Mouse (Mus musculus) embryonic facial prominence, embryonic 15.5 days (tissue): ENCODE measurements around the gene Smc1b. TPM values are rescaled to one million over a fixed set of nuclear protein-coding genes. Genes with fewer than 3 reads are reported as not detected.

Source experiments
- ATAC-seq: fragments of 200-750 bp; cut with Nextera tagmentation; 2 replicates; pipeline ENCODE4 v1.8.0; 2017; ENCODE audit warnings: low read depth, moderate TSS enrichment; ENCODE audit not compliant: insufficient number of reproducible peaks, low FRiP score, low TSS enrichment
- H3K27ac ChIP-seq: fragments of 300-500 bp; sonication (generic); replicated peaks from 2 replicates; pipeline ENCODE4 v1.5.1; 2015; ENCODE audit warnings: mild to moderate bottlenecking, inconsistent platforms
- H3K27me3 ChIP-seq: fragments of 300-500 bp; sonication (generic); 2 replicates; pipeline ENCODE4 v1.6.1; 2015; ENCODE audit warnings: inconsistent platforms
- H3K36me3 ChIP-seq: fragments of 300-500 bp; sonication (generic); 2 replicates; pipeline ENCODE4 v1.6.1; 2015; ENCODE audit warnings: mild to moderate bottlenecking, inconsistent platforms
- H3K4me1 ChIP-seq: fragments of 300-500 bp; sonication (generic); 2 replicates; pipeline ENCODE4 v1.6.1; 2015; ENCODE audit warnings: inconsistent platforms
- H3K4me2 ChIP-seq: fragments of 300-500 bp; sonication (generic); replicated peaks from 2 replicates; pipeline ENCODE4 v1.6.1; 2015; ENCODE audit warnings: mild to moderate bottlenecking, inconsistent platforms
- H3K4me3 ChIP-seq: fragments of 300-500 bp; sonication (generic); replicated peaks from 2 replicates; pipeline ENCODE4 v1.5.1; 2015; ENCODE audit warnings: mild to moderate bottlenecking, inconsistent platforms
- H3K9ac ChIP-seq: fragments of 300-500 bp; sonication (generic); 2 replicates; pipeline ENCODE4 v1.6.1; 2015; ENCODE audit warnings: inconsistent platforms
- H3K9me3 ChIP-seq: fragments of 300-500 bp; sonication (generic); replicated peaks from 2 replicates; pipeline ENCODE4 v1.6.1; 2016; ENCODE audit warnings: inconsistent platforms
- WGBS: fragments of 180-500 bp; shearing (Covaris S2); methylation state at CpG from one replicate; pipeline ENCODE4 v1.1.7; 2015; 5-methylcytosine and 5-hydroxymethylcytosine counted together
- polyA plus RNA-seq: library from polyadenylated mRNA; unstranded; fragments of >200 nt; fragmentation: Nextera tagmentation; extraction: Ambion mirVana; gene quantifications from 2 replicates; pipeline ENCODE4 v1.2.1, GENCODE M21; 2015

The Smc1b gene
- polyA plus RNA-seq, 1 experiment from 2014 or later: 0.07 TPM

DNA sequence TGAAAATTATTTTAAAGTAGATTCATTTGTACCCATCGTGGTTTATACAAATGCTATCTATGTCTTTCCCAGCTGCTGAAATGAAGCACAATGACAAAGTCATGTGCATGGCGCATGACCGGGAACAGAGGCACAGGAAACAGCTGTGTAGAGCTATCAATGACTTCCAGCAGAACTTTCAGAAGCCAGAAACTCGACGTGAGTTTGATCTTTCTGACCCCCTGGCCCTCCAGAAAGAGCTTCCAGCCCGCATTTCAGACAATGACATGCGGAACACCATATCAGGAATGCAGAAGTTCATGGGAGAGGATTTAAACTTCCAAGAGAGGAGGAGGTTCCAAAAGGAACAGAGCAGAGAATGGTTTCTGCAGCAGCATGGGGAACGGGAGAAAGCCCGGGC is 3.4 kb upstream of the Smc1b start:
- Histone ChIP-seq H3K9me3 (no peaks in the 10 kb centered on the region), H3K36me3 (no peaks in the 10 kb centered on the region), H3K4me2 (no peak overlapping the region), H3K27me3 (no peaks in the 10 kb centered on the region), H3K9ac (no peak overlapping the region), H3K4me3 (no peak overlapping the region), H3K27ac (no peak overlapping the region), H3K4me1 (peaks cover 9% of the 10 kb centered on the region)
- ATAC-seq: no peak
- WGBS: 32% methylated on average over 9 of the region's 9 CpGs

- H3K27ac ChIP-seq: no peak overlapping the region
- H3K4me2 ChIP-seq: peak overlapping the region; percentile 60
- H3K4me3 ChIP-seq: peak overlapping the region; percentile 38
- no peaks in the 10 kb centered on the region for H3K9me3 ChIP-seq
- ATAC-seq: no peak
- H3K9ac ChIP-seq: 0 out of 2 replicates have a peak overlapping the region, but pooled peaks have one; percentile 6
- peaks cover 9% of the 10 kb centered on the region for H3K4me1 ChIP-seq
- no peaks in the 10 kb centered on the region for H3K36me3 ChIP-seq
- no peaks in the 10 kb centered on the region for H3K27me3 ChIP-seq
- WGBS: 17% methylated on average over 10 of the region's 10 CpGs
Measured at GRCm38 (mm10) chr15:85132193-85132520, 393 bp upstream of the Smc1b start.

- no peak for ATAC-seq
- Histone ChIP-seq H3K4me1 (no peaks in the 10 kb centered on the region), H3K36me3 (no peaks in the 10 kb centered on the region), H3K4me2 (no peak overlapping the region), H3K4me3 (no peak overlapping the region), H3K27me3 (no peaks in the 10 kb centered on the region), H3K27ac (no peak overlapping the region), H3K9me3 (no peaks in the 10 kb centered on the region), H3K9ac (no peak overlapping the region)
- 68% methylated on average over 1 of the region's 1 CpGs for WGBS
Measured at GRCm38 (mm10) chr15:85085641-85086040, 46.1 kb downstream of the Smc1b start.

DNA sequence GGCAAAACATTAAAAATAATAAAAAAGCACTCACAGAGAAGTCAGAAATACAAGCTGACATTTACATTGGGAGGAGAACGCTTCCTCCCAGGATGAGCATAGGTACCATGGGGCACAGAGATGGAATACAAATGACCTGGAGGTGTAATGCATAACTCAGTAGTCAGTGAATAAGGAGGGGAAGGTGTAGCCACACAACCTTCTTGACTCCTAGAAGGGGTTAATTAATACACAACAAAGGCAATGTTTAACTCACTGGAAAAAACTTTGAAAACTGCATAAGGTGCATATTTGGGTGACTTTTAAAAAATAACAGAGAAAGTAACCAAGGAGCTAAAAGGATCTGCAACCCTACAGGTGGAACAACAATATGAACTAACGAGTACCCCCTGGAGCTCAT is 59.1 kb downstream of the Smc1b start:
- H3K4me1 ChIP-seq: no peaks in the 10 kb centered on the region
- H3K9ac ChIP-seq: no peak overlapping the region
- no peaks in the 10 kb centered on the region for H3K36me3 ChIP-seq
- H3K27ac ChIP-seq: no peak overlapping the region
- H3K9me3 ChIP-seq: no peaks in the 10 kb centered on the region
- H3K27me3 ChIP-seq: no peaks in the 10 kb centered on the region
- H3K4me3 ChIP-seq: no peak overlapping the region
- whole genome bisulfite sequencing: 85% methylated on average over 2 of the region's 2 CpGs
- H3K4me2 ChIP-seq: no peak overlapping the region
- no peak for ATAC-seq

DNA sequence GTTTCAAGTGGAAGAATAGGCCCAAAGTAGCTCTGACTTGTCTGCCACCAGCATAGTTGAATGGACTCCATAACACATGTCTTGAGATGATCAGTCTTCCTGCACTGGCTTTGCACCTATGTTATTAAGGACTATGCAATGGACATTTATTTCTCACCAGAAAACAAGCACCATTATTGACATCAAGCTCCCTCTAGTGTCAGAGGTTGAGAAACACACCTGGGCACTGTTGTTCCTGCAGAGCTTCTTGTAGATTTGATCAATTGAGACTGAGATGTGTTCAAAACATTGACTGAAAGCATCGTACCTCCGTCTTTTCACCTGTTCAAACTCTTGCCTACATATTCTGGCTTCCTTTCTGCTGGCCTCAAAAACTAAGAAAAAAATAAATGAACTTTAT is 61.2 kb downstream of the Smc1b start:
- no peak for ATAC-seq
- Histone ChIP-seq H3K27me3 (no peaks in the 10 kb centered on the region), H3K9ac (no peak overlapping the region), H3K36me3 (no peaks in the 10 kb centered on the region), H3K9me3 (no peaks in the 10 kb centered on the region), H3K27ac (no peak overlapping the region), H3K4me2 (no peak overlapping the region), H3K4me1 (no peaks in the 10 kb centered on the region), H3K4me3 (no peak overlapping the region)
- WGBS: 29% methylated on average over 2 of the region's 2 CpGs

GRCm38 (mm10) chr15:85063421-85063820 is 68.3 kb downstream of the Smc1b start:
- Histone ChIP-seq H3K4me2 (no peak overlapping the region), H3K36me3 (peaks cover 23% of the 10 kb centered on the region; the same call in 1 of the 2 replicates), H3K27me3 (no peaks in the 10 kb centered on the region), H3K27ac (no peak overlapping the region), H3K4me1 (no peaks in the 10 kb centered on the region), H3K9ac (no peak overlapping the region), H3K9me3 (no peaks in the 10 kb centered on the region), H3K4me3 (no peak overlapping the region)
- ATAC-seq: no peak
- 86% methylated on average over 2 of the region's 2 CpGs for WGBS

DNA sequence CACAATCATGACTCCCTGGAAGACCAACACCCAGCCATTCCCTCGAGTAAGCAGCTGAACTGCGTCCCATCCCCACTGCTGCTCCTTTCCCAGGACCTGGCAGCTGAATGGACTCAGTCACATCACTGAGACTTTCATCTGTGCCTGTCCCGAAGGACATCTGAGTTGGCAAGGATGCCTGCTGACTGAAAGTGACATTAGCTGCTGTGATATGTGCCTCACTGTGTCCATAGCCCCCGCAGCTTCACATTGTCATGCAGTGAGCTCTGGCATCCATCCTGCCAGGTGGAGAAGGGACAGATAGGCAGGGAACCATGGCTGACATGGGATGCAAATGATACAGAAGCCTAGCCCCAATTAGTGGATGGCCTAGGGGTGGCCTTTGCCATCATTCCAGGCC is 76.6 kb downstream of the Smc1b start:
- H3K9ac ChIP-seq: no peak overlapping the region
- H3K4me2 ChIP-seq: no peak overlapping the region
- H3K36me3 ChIP-seq: peaks cover 45% of the 10 kb centered on the region
- no peaks in the 10 kb centered on the region for H3K27me3 ChIP-seq
- H3K4me3 ChIP-seq: no peak overlapping the region
- H3K27ac ChIP-seq: no peak overlapping the region
- no peaks in the 10 kb centered on the region for H3K9me3 ChIP-seq
- no peak for ATAC-seq
- H3K4me1 ChIP-seq: no peaks in the 10 kb centered on the region
- 85% methylated on average over 4 of the region's 4 CpGs for WGBS

DNA sequence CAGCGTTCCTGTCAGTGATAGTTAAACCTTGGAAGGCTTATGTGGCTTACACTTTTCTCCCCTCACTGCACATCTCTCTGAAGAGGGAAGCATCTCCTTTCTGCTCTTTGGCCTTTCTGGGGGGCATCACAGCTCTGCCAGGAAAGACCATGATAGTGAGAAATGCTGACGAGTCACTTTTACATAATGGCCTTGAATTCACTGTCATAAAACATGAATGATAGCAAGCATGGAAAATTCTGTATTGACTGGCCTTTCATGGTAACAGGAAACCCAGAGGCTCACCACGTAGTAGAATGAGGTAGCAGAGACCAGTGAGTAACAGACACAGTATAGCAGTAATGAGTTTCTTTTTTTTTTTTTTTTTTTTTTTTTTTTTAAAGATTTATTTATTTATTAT is 77.7 kb downstream of the Smc1b start:
- H3K4me1 ChIP-seq: no peaks in the 10 kb centered on the region
- no peak overlapping the region for H3K9ac ChIP-seq
- H3K27ac ChIP-seq: no peak overlapping the region
- WGBS: 92% methylated on average over 3 of the region's 3 CpGs
- no peaks in the 10 kb centered on the region for H3K9me3 ChIP-seq
- no peak overlapping the region for H3K4me3 ChIP-seq
- no peak overlapping the region for H3K4me2 ChIP-seq
- peaks cover 53% of the 10 kb centered on the region for H3K36me3 ChIP-seq
- no peak for ATAC-seq
- no peaks in the 10 kb centered on the region for H3K27me3 ChIP-seq

DNA sequence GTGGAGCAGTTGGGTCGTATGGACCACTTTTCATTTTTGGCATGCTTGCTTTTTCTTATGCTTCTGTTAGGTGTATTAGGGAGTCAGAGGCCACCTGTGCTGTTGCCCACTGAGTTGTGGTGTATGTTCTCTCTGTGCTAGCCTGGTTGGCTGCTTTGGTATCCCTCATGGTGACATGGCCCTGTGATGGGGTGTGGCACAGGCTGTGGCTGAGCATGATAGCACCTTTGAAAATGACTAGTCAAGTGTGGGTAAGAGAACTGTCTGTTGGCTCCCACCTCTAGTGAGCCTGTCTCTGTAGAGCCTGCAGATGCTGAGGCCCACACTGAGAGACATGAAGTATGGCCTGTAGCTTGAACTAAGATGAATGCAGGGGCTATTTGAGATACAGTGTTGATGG is 82.0 kb downstream of the Smc1b start:
- ATAC-seq: no peak
- 80% methylated on average over 1 of the region's 1 CpGs for WGBS

GRCm38 (mm10) chr15:85047865-85048264 is 83.9 kb downstream of the Smc1b start:
- 86% methylated on average over 4 of the region's 4 CpGs for WGBS

More for the DNA sequence above, 82.0 kb downstream of the Smc1b start:
- Histone ChIP-seq H3K9ac (no peak overlapping the region), H3K4me2 (no peak overlapping the region), H3K4me1 (no peaks in the 10 kb centered on the region), H3K36me3 (peaks cover 80% of the 10 kb centered on the region), H3K27me3 (no peaks in the 10 kb centered on the region), H3K27ac (no peak overlapping the region), H3K9me3 (no peaks in the 10 kb centered on the region), H3K4me3 (no peak overlapping the region)

GRCm38 (mm10) chr15:85046230-85046950 is 85.4 kb downstream of the Smc1b start:
- Histone ChIP-seq H3K4me2 (no peak overlapping the region), H3K9me3 (no peaks in the 10 kb centered on the region), H3K36me3 (peaks cover 58% of the 10 kb centered on the region), H3K4me1 (peaks cover 26% of the 10 kb centered on the region), H3K27me3 (no peaks in the 10 kb centered on the region), H3K27ac (no peak overlapping the region), H3K4me3 (no peak overlapping the region), H3K9ac (no peak overlapping the region)
- WGBS: 85% methylated on average over 14 of the region's 14 CpGs
- no peak for ATAC-seq

More at GRCm38 (mm10) chr15:85047865-85048264, 83.9 kb downstream of the Smc1b start:
- H3K9ac ChIP-seq: no peak overlapping the region
- no peak overlapping the region for H3K4me2 ChIP-seq
- H3K27ac ChIP-seq: no peak overlapping the region
- no peaks in the 10 kb centered on the region for H3K27me3 ChIP-seq
- peaks cover 68% of the 10 kb centered on the region for H3K36me3 ChIP-seq
- no peak overlapping the region for H3K4me3 ChIP-seq
- H3K9me3 ChIP-seq: no peaks in the 10 kb centered on the region
- no peak for ATAC-seq
- H3K4me1 ChIP-seq: peaks cover 12% of the 10 kb centered on the region

DNA sequence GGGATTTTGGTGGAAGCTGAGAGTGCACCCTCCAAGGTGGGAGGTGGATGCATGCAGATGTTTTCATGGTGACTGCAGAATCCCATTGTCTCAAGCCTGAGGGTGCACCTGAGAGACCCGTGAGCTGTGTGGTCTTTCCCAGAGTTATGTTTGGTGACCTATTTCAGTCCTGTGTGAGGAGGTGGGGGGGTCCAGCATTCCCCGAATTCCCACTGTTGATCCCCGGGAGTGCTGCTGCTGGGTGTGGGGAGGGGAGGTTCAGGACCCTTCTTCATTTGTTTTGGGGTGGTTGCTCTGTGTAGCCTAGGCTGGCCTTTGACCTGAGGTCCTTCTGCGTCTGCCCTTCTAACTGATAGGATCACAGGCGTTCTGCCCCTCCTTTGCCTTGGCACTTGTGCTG is 88.0 kb downstream of the Smc1b start:
- H3K27ac ChIP-seq: peak overlapping the region; percentile 84
- no peak overlapping the region for H3K4me2 ChIP-seq

More for the DNA sequence above, 88.0 kb downstream of the Smc1b start:
- Histone ChIP-seq H3K4me3 (no peak overlapping the region), H3K36me3 (peaks cover 35% of the 10 kb centered on the region), H3K9me3 (no peaks in the 10 kb centered on the region), H3K9ac (no peak overlapping the region), H3K27me3 (no peaks in the 10 kb centered on the region), H3K4me1 (peaks cover 34% of the 10 kb centered on the region)
- WGBS: 74% methylated on average over 5 of the region's 5 CpGs
- ATAC-seq: no peak
